Mouse (Mus musculus) embryonic fibroblast, embryonic 13.5 days (primary cell): ENCODE results near the gene Tysnd1. TPM values are rescaled to one million over a fixed set of nuclear protein-coding genes. Genes with fewer than 3 reads are reported as not detected.

ENCODE experiments used
- H3K27ac ChIP-seq: 2 replicates; pipeline ENCODE4 v1.5.1; 2012; ENCODE audit warnings: low read length, control low read depth, inconsistent platforms; ENCODE audit not compliant: insufficient read depth
- H3K4me1 ChIP-seq: 2 replicates; pipeline ENCODE4 v1.6.1; 2011; ENCODE audit warnings: low read length; ENCODE audit not compliant: control insufficient read depth, insufficient read depth
- H3K4me3 ChIP-seq: 2 replicates; pipeline ENCODE4 v1.5.1; 2011; ENCODE audit warnings: mild to moderate bottlenecking, control low read depth, low read length; ENCODE audit not compliant: insufficient read depth
- CTCF ChIP-seq: IDR thresholded peaks from 2 replicates; pipeline ENCODE4 v1.5.1; 2011; ENCODE audit warnings: mild to moderate bottlenecking, control low read depth, low read length, moderate library complexity, borderline replicate concordance; ENCODE audit not compliant: insufficient read depth
- POLR2A ChIP-seq: IDR thresholded peaks from 2 replicates; pipeline ENCODE4 v1.6.1; 2011; ENCODE audit warnings: low read depth, mild to moderate bottlenecking, control low read depth, low read length, moderate library complexity
- polyA plus RNA-seq: library from polyadenylated mRNA; stranded (reverse); fragments of >200 nt; gene quantifications from 2 replicates; pipeline ENCODE4 v1.2.4, GENCODE M21; 2011; ENCODE audit warnings: low read depth; ENCODE audit not compliant: missing spikeins, insufficient read length

Tysnd1 gene
- polyA plus RNA-seq, 1 experiment = 14.5 TPM

- Histone ChIP-seq H3K27ac (no peak overlapping the region), H3K4me1 (no peaks in the 10 kb centered on the region), H3K4me3 (no peak overlapping the region)
- TF ChIP-seq POLR2A = no peak
- no peak for TF ChIP-seq CTCF
These were observed 34.9 kb downstream of the Tysnd1 start for GRCm38 (mm10) chr10:61730171-61730570.

DNA sequence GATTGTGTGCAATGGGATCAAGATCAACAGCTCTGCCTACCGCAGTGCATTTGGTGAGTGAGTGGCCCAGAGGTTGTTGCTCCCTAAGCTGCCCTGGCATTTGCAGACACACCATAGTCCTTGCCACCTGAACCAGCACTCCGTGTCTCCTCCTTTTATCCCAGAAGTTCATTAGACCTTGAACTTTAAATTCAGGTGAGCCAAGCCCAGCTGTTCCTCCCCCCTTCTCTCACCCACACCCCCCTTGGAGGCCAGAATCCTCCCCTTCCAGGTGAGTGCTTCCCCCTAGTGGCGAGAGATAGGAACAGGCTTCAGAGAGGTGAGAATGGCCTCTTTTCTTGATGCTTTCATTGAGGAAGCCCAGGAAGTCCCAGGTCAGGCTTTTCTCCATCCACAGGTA is 39.1 kb downstream of the Tysnd1 start:
- peak; percentile 41; the same call in 1 of the 2 replicates for TF ChIP-seq CTCF
- TF ChIP-seq POLR2A = no peak
- H3K4me1 ChIP-seq = no peaks in the 10 kb centered on the region
- no peak overlapping the region for H3K27ac ChIP-seq
- no peak overlapping the region for H3K4me3 ChIP-seq

DNA sequence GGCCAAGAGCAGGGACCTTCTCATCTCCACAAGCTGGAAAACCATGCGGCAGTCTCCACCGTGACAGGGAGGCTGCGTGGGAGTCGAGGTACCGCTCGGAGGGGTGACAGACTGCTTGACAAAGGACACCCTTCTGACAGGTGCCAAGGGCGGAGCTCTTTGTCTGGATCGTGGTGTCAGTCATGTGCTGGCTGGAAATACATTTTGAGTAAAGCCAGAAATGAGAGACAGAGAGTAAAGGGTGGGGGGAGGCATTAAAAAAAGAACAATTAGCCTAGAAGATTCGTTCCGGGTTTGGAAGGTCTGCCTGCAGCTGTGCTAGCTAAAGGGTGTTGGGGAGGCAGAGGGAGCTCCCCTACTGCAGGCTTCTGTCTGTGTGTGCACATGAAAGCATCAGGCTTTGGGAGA is 41.4 kb downstream of the Tysnd1 start:
- H3K4me3 ChIP-seq = no peak overlapping the region
- no peak overlapping the region for H3K27ac ChIP-seq
- H3K4me1 ChIP-seq = no peaks in the 10 kb centered on the region
- TF ChIP-seq POLR2A (no peak), CTCF (no peak)

DNA sequence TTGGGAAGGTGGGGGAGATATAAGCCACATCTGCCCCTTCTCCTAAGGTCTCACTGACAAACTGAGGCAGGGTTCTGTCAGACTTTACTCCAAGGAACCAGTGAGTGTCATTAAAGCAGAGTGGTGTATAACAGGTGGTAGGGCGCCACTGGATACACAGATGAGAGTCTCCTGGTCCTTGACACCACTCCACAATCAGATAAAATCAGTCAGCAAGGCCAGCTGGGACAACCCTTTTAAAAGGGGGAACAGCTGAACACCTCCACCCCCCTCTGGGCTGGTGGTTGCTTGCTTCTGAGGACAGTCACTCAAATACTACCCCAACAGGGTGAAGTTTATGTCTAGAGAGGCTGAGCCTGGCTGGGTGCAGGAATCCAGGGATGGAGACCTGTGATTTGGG is 42.2 kb downstream of the Tysnd1 start:
- Histone ChIP-seq H3K27ac (no peak overlapping the region), H3K4me3 (no peak overlapping the region), H3K4me1 (no peaks in the 10 kb centered on the region)
- TF ChIP-seq CTCF (no peak), POLR2A (no peak)

- H3K4me3 ChIP-seq = no peak overlapping the region
- H3K4me1 ChIP-seq = no peaks in the 10 kb centered on the region
- TF ChIP-seq POLR2A = no peak
- no peak for TF ChIP-seq CTCF
- H3K27ac ChIP-seq = no peak overlapping the region
These were observed 42.8 kb downstream of the Tysnd1 start for GRCm38 (mm10) chr10:61738126-61738525.

DNA sequence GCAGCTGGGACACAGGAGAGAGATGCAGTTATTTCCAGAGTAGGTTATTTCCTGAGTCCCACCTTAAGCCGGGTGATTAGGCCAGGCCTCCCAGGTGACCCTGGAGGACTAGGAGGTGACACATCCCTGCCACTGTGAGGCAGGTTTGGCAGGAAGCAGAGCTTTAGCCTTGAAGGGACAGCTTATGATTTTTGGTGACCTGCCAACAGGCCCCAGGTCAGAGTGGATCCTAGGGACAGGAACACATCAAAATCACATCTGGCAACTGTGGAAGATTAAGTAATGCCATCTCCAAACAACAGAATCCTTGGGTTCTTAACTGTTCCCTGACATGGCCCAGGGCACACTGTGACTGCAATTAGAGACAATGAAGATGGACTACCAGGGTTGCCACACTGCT is 46.0 kb downstream of the Tysnd1 start:
- TF ChIP-seq POLR2A = no peak
- no peak for TF ChIP-seq CTCF
- no peak overlapping the region for H3K4me3 ChIP-seq
- no peaks in the 10 kb centered on the region for H3K4me1 ChIP-seq
- no peak overlapping the region for H3K27ac ChIP-seq

- Histone ChIP-seq H3K4me3 (no peak overlapping the region), H3K27ac (no peak overlapping the region), H3K4me1 (no peaks in the 10 kb centered on the region)
- TF ChIP-seq CTCF (no peak), POLR2A (no peak)
These were observed 46.6 kb downstream of the Tysnd1 start for GRCm38 (mm10) chr10:61741873-61742272.

DNA sequence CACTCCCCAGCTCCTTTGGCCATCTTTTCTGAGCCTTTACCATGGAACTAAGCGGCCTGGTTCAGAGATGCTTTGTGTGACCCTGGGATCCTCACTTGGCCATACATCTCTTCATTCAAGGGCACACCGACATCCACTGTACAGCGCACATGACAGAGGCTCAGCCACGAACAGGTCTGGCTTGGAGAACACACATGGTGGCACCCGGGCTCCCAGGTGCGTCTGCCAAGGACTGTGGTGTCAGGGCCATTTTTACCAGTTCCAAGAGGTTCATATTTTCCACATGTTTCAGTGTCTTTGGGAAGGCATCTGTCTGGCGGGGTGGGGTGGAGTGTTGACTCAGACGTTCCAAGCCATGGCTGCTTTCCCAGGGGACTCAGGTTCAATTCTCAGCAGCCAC is 47.0 kb downstream of the Tysnd1 start:
- no peaks in the 10 kb centered on the region for H3K4me1 ChIP-seq
- no peak overlapping the region for H3K4me3 ChIP-seq
- H3K27ac ChIP-seq = no peak overlapping the region
- TF ChIP-seq CTCF = no peak
- TF ChIP-seq POLR2A = no peak

- H3K4me1 ChIP-seq = no peaks in the 10 kb centered on the region
- H3K27ac ChIP-seq = no peak overlapping the region
- TF ChIP-seq CTCF (peak; percentile 47; the same call in 1 of the 2 replicates), POLR2A (no peak)
- no peak overlapping the region for H3K4me3 ChIP-seq
These were observed 49.8 kb downstream of the Tysnd1 start for GRCm38 (mm10) chr10:61745133-61745532.

- Histone ChIP-seq H3K4me1 (no peaks in the 10 kb centered on the region), H3K4me3 (no peak overlapping the region), H3K27ac (no peak overlapping the region)
- no peak for TF ChIP-seq CTCF
- TF ChIP-seq POLR2A = no peak
These were observed 52.0 kb downstream of the Tysnd1 start for GRCm38 (mm10) chr10:61747302-61747701.

DNA sequence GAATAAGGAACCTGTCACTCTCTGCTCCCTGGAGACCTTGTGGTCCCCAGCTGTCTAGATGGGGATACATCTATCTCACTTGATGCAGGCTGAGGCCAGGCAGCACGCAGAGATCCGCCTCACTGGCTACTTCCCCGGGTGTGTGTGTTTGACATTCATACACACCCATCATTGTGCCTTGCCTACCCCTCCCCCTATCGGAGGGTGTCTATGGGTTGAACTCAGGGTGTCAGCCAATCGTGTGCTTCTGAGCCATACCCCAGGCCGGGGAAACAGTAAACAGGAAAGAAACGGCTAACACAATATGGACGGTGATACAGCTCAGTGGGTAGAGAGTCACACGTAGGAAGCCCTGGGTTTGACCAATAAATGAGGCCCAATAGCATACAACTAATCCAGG is 54.7 kb downstream of the Tysnd1 start:
- H3K4me3 ChIP-seq = no peak overlapping the region
- TF ChIP-seq POLR2A = no peak
- no peak for TF ChIP-seq CTCF
- no peak overlapping the region for H3K27ac ChIP-seq
- H3K4me1 ChIP-seq = no peaks in the 10 kb centered on the region
